Comparison of ENCODE assay signal across 8 mouse cellular contexts in genomic region chr1:91249564-91250414, GRCm38 (mm10). TPM values are rescaled to one million over a fixed set of nuclear protein-coding genes. Genes with fewer than 3 reads are reported as not detected.
DNase-seq lines count a peak whose midpoint lies in the region; ATAC-seq and TF ChIP-seq lines count a peak whose summit lies in the region.

Gene Ube2f, plus strand, starts transcription at chr1:91250304.

- peak within 1 kb of the TSS; percentile 89 for H3K27ac ChIP-seq in embryonic facial prominence, embryonic 14.5 days (replicated peaks; ENCODE audit: low read depth, low read length)
- H3K27ac ChIP-seq in heart, adult 2 months, result peak within 1 kb of the TSS; percentile 86
- H3K27ac ChIP-seq in limb, embryonic 13.5 days, result peak within 1 kb of the TSS; percentile 81
- peak within 1 kb of the TSS; percentile 86 for H3K27ac ChIP-seq in midbrain, embryonic 16.5 days (ENCODE audit: low read length)

- peaks cover 4% of the 10 kb centered on the region; the same call in 1 of the 2 replicates for H3K79me2 ChIP-seq in heart, adult 2 months (replicated peaks; ENCODE audit: control insufficient read depth, insufficient read depth, low read length)

- peak within 1 kb of the TSS; percentile 95 for H3K9ac ChIP-seq in embryonic facial prominence, embryonic 14.5 days (ENCODE audit: low read depth, low read length)
- H3K9ac ChIP-seq in heart, adult 2 months (ENCODE audit: low read depth, low read length), result peak within 1 kb of the TSS; percentile 93
- peak within 1 kb of the TSS; percentile 98 for H3K9ac ChIP-seq in limb, embryonic 13.5 days
- peak within 1 kb of the TSS; percentile 88 for H3K9ac ChIP-seq in midbrain, embryonic 16.5 days (ENCODE audit: low read depth, low read length)

- TF ChIP-seq CTCF in heart, adult 2 months (IDR thresholded peaks at IDR 0.05), result peak; percentile 64

- 1% methylated on average over 43 of the region's 43 CpGs for WGBS in embryonic facial prominence, embryonic 14.5 days
- under 1% methylated on average over 43 of the region's 43 CpGs for WGBS in heart, adult 2 months
- WGBS in limb, embryonic 13.5 days, result under 1% methylated on average over 42 of the region's 43 CpGs
- under 1% methylated on average over 43 of the region's 43 CpGs for WGBS in midbrain, embryonic 16.5 days

- H3K4me2 ChIP-seq in embryonic facial prominence, embryonic 14.5 days (ENCODE audit: low read depth, low read length), result peak within 1 kb of the TSS; percentile 58
- peak within 1 kb of the TSS; percentile 84 for H3K4me2 ChIP-seq in limb, embryonic 13.5 days (replicated peaks)
- peak within 1 kb of the TSS; percentile 85 for H3K4me2 ChIP-seq in midbrain, embryonic 16.5 days (ENCODE audit: low read length)

- ATAC-seq in embryonic facial prominence, embryonic 14.5 days (ENCODE audit: low read depth), result peak; percentile 100
- ATAC-seq in limb, embryonic 13.5 days (ENCODE audit: low FRiP score, low read depth), result peak; percentile 100
- peak; percentile 99 for ATAC-seq in midbrain, embryonic 16.5 days

- TF ChIP-seq POLR2A in heart, adult 2 months (IDR thresholded peaks at IDR 0.05; ENCODE audit: insufficient read depth, low read depth, low read length), result peak; percentile 76

- DNase-seq in 3T3-L1 (ENCODE audit: low read depth, low spot score), result peak; percentile 100
- DNase-seq in adrenal gland, postnatal 4 days (ENCODE audit: low spot score in 2 of 2), result peak; percentile 57 to 84
- peak; percentile 100 for DNase-seq in embryonic facial prominence, embryonic 14.5 days (ENCODE audit: low spot score)
- DNase-seq in heart, adult 2 months, result peak; percentile 91 to 95
- DNase-seq in kidney, adult 8-10 months, result peak; percentile 96 to 98
- peak; percentile 85 to 91 for DNase-seq in spleen, postnatal 10 days (ENCODE audit: low spot score in 2 of 2)

- intact Hi-C loops in heart, adult 2 months (cut with DNase I), result loop anchor here (1.0 kb wide), 1 partner anchor 49 kb away; the partner anchor contains the start of gene Scly

- H3K9me3 ChIP-seq in embryonic facial prominence, embryonic 14.5 days (ENCODE audit: control insufficient read depth, low read length), result no peaks in the 10 kb centered on the region
- no peaks in the 10 kb centered on the region for H3K9me3 ChIP-seq in limb, embryonic 13.5 days
- H3K9me3 ChIP-seq in midbrain, embryonic 16.5 days (replicated peaks; ENCODE audit: control insufficient read depth, low read length, poor library complexity, severe bottlenecking), result no peaks in the 10 kb centered on the region

- H3K27me3 ChIP-seq in embryonic facial prominence, embryonic 14.5 days (replicated peaks; ENCODE audit: control insufficient read depth, insufficient read depth, low read length), result no peaks in the 10 kb centered on the region
- H3K27me3 ChIP-seq in heart, adult 2 months (ENCODE audit: control insufficient read depth, insufficient read depth, low read length), result no peaks in the 10 kb centered on the region
- no peaks in the 10 kb centered on the region for H3K27me3 ChIP-seq in limb, embryonic 13.5 days
- H3K27me3 ChIP-seq in midbrain, embryonic 16.5 days (ENCODE audit: control insufficient read depth, insufficient read depth, low read depth, low read length), result no peaks in the 10 kb centered on the region

- peaks cover 15% of the 10 kb centered on the region for H3K4me1 ChIP-seq in embryonic facial prominence, embryonic 14.5 days (ENCODE audit: control insufficient read depth, insufficient read depth, low read length)
- H3K4me1 ChIP-seq in heart, adult 2 months (ENCODE audit: control insufficient read depth, insufficient read depth, low read length), result peaks cover 7% of the 10 kb centered on the region
- peaks cover 34% of the 10 kb centered on the region for H3K4me1 ChIP-seq in limb, embryonic 13.5 days
- peaks cover 26% of the 10 kb centered on the region for H3K4me1 ChIP-seq in midbrain, embryonic 16.5 days (ENCODE audit: control insufficient read depth, insufficient read depth, low read length)

- H3K4me3 ChIP-seq in embryonic facial prominence, embryonic 14.5 days (ENCODE audit: low read depth, low read length), result peak within 1 kb of the TSS; percentile 98
- H3K4me3 ChIP-seq in heart, adult 2 months, result peak within 1 kb of the TSS; percentile 91
- H3K4me3 ChIP-seq in limb, embryonic 13.5 days, result peak within 1 kb of the TSS; percentile 99
- peak within 1 kb of the TSS; percentile 95 for H3K4me3 ChIP-seq in midbrain, embryonic 16.5 days (ENCODE audit: low read depth, low read length)

- no peaks in the 10 kb centered on the region for H3K36me3 ChIP-seq in embryonic facial prominence, embryonic 14.5 days (ENCODE audit: control insufficient read depth, insufficient read depth, low read length)
- peaks cover 2% of the 10 kb centered on the region; the same call in 1 of the 2 replicates for H3K36me3 ChIP-seq in heart, adult 2 months (ENCODE audit: control insufficient read depth, insufficient read depth, low read length)
- peaks cover 7% of the 10 kb centered on the region; the same call in 1 of the 2 replicates for H3K36me3 ChIP-seq in limb, embryonic 13.5 days
- H3K36me3 ChIP-seq in midbrain, embryonic 16.5 days (ENCODE audit: control insufficient read depth, insufficient read depth, low read length), result no peaks in the 10 kb centered on the region

- peak; percentile 90 for TF ChIP-seq EP300 in heart, adult 2 months (IDR thresholded peaks at IDR 0.05; ENCODE audit: insufficient read depth, low read depth, low read length)

RNA-seq across cellular contexts. Expression of gene Ube2f, which starts in this region (rescaled TPM):
- 10 to 100 TPM; 49.7 to 52.0 TPM for total RNA-seq in adrenal gland, postnatal 4 days (2021)
- polyA plus RNA-seq in embryonic facial prominence, embryonic 14.5 days (2014; fragmentation: Nextera tagmentation; extraction: Ambion mirVana), result 70.2 and 78.7 TPM in 2 replicates
- 10 to 100 TPM; 43.1 to 48.1 TPM for total RNA-seq in heart, adult 2 months (2021)
- polyA plus RNA-seq in heart, adult 2 months (2012; rRNA removed), result 39.4 and 62.5 TPM in 2 replicates
- 62.7 and 68.1 TPM in 2 replicates for polyA plus RNA-seq in limb, embryonic 13.5 days (2015; fragmentation: Nextera tagmentation; extraction: Ambion mirVana)
- 57.0 and 59.6 TPM in 2 replicates for polyA plus RNA-seq in midbrain, embryonic 16.5 days (2015; fragmentation: Nextera tagmentation; extraction: Ambion mirVana)

Comparison
In these comparisons a context has a peak if more than half of its experiments do, and no peak if none do; other contexts are left out.
1. Peak in every context shown above with its lines: DNase-seq, ATAC-seq, H3K4me3 ChIP-seq and H3K27ac ChIP-seq.